Mouse (Mus musculus): Measurements from ENCODE around the gene Ell3. TPM values are rescaled to one million over a fixed set of nuclear protein-coding genes. Genes with fewer than 3 reads are reported as not detected.
"Not testable (repeated sequence)": the region's sequence is repeated elsewhere in the genome, so short reads cannot be mapped to it uniquely, and the experiment has no call there.

Gene Ell3
- not detected in 2 replicates for total RNA-seq (2015; ENCODE audit: low replicate concordance)
- total RNA-seq (2017; ENCODE audit: low replicate concordance), result not detected in 2 replicates

- ATAC-seq (replicated peaks; ENCODE audit: low FRiP score, poor library complexity, severe bottlenecking), result no peak
Measured at GRCm38 (mm10) chr2:121444178-121444577, at the start of gene Ell3. Ell3 (minus strand) TSS chr2:121444278.

GRCm38 (mm10) chr2:121484403-121484802, 40.3 kb upstream of the Ell3 start:
- ATAC-seq (replicated peaks; ENCODE audit: low FRiP score, poor library complexity, severe bottlenecking), result not testable (repeated sequence)

GRCm38 (mm10) chr2:121483576-121483975, 39.5 kb upstream of the Ell3 start:
- no peak for ATAC-seq (replicated peaks; ENCODE audit: low FRiP score, poor library complexity, severe bottlenecking)

- ATAC-seq (replicated peaks; ENCODE audit: low FRiP score, poor library complexity, severe bottlenecking), result peak; percentile 70
Measured at GRCm38 (mm10) chr2:121480916-121481315, 36.8 kb upstream of the Ell3 start.

GRCm38 (mm10) chr2:121480498-121480897, 36.4 kb upstream of the Ell3 start:
- ATAC-seq (replicated peaks; ENCODE audit: low FRiP score, poor library complexity, severe bottlenecking), result peak; percentile 77

- no peak for ATAC-seq (replicated peaks; ENCODE audit: low FRiP score, poor library complexity, severe bottlenecking)
Measured at GRCm38 (mm10) chr2:121477491-121478266, 33.6 kb upstream of the Ell3 start.

- ATAC-seq (replicated peaks; ENCODE audit: low FRiP score, poor library complexity, severe bottlenecking), result not testable (repeated sequence)
Measured at GRCm38 (mm10) chr2:121475306-121475705, 31.2 kb upstream of the Ell3 start.

GRCm38 (mm10) chr2:121474180-121474535, 30.1 kb upstream of the Ell3 start:
- ATAC-seq (replicated peaks; ENCODE audit: low FRiP score, poor library complexity, severe bottlenecking), result peak; percentile 60

- ATAC-seq (replicated peaks; ENCODE audit: low FRiP score, poor library complexity, severe bottlenecking), result peak; percentile 98
Measured at GRCm38 (mm10) chr2:121473301-121474179, 29.5 kb upstream of the Ell3 start, which contains the start of gene Mfap1b. Mfap1b (minus strand) TSS chr2:121474067.

- not testable (repeated sequence) for ATAC-seq (replicated peaks; ENCODE audit: low FRiP score, poor library complexity, severe bottlenecking)
Measured at GRCm38 (mm10) chr2:121472783-121473182, 28.7 kb upstream of the Ell3 start.

- 0 out of 2 replicates have a peak, but pooled peaks have one; percentile 26 for ATAC-seq (replicated peaks; ENCODE audit: low FRiP score, poor library complexity, severe bottlenecking)
Measured at GRCm38 (mm10) chr2:121468982-121469381, 24.9 kb upstream of the Ell3 start.

GRCm38 (mm10) chr2:121460071-121460470, 16.0 kb upstream of the Ell3 start:
- no peak for ATAC-seq (replicated peaks; ENCODE audit: low FRiP score, poor library complexity, severe bottlenecking)

GRCm38 (mm10) chr2:121456692-121457642, 12.9 kb upstream of the Ell3 start, which contains the start of gene Serinc4:
Serinc4 (minus strand) TSS chr2:121456781.
- peak; percentile 99 for ATAC-seq (replicated peaks; ENCODE audit: low FRiP score, poor library complexity, severe bottlenecking)

- ATAC-seq (replicated peaks; ENCODE audit: low FRiP score, poor library complexity, severe bottlenecking), result no peak
Measured at GRCm38 (mm10) chr2:121455534-121455933, 11.5 kb upstream of the Ell3 start.

GRCm38 (mm10) chr2:121453917-121454316, 9.8 kb upstream of the Ell3 start:
- no peak for ATAC-seq (replicated peaks; ENCODE audit: low FRiP score, poor library complexity, severe bottlenecking)

- no peak for ATAC-seq (replicated peaks; ENCODE audit: low FRiP score, poor library complexity, severe bottlenecking)
Measured at GRCm38 (mm10) chr2:121452990-121453389, 8.9 kb upstream of the Ell3 start, which contains the start of gene Hypk. Hypk (plus strand) TSS chr2:121453290.

GRCm38 (mm10) chr2:121452361-121452760, 8.3 kb upstream of the Ell3 start:
- no peak for ATAC-seq (replicated peaks; ENCODE audit: low FRiP score, poor library complexity, severe bottlenecking)

GRCm38 (mm10) chr2:121450093-121450492, 6.0 kb upstream of the Ell3 start:
- no peak; the same call in 1 of the 2 replicates for ATAC-seq (replicated peaks; ENCODE audit: low FRiP score, poor library complexity, severe bottlenecking)

- no peak for ATAC-seq (replicated peaks; ENCODE audit: low FRiP score, poor library complexity, severe bottlenecking)
Measured at GRCm38 (mm10) chr2:121449545-121450011, 5.5 kb upstream of the Ell3 start.

All from erythroblast, adult 5-6 weeks (primary cell).